Mouse (Mus musculus): ENCODE measurements around the gene Gm4881. TPM values are rescaled to one million over a fixed set of nuclear protein-coding genes. Genes with fewer than 3 reads are reported as not detected.

Gm4881 gene
- polyA plus RNA-seq, 1 experiment from 2014 or later: not detected

- Histone ChIP-seq H3K27ac (ENCODE audit: low read length) (no peak overlapping the region), H3K4me3 (ENCODE audit: low read depth, low read length) (no peak overlapping the region), H3K4me1 (ENCODE audit: insufficient read depth, low read depth, low read length) (no peaks in the 10 kb centered on the region), H3K4me2 (replicated peaks; ENCODE audit: low read depth, low read length) (no peak overlapping the region), H3K9ac (replicated peaks; ENCODE audit: low read depth) (no peak overlapping the region), H3K36me3 (ENCODE audit: insufficient read depth, low read length) (no peaks in the 10 kb centered on the region), H3K27me3 (replicated peaks; ENCODE audit: insufficient read depth, low read length) (no peaks in the 10 kb centered on the region), H3K9me3 (ENCODE audit: low read length) (no peaks in the 10 kb centered on the region)
- WGBS: 3% methylated on average over 5 of the region's 5 CpGs
- TF ChIP-seq EP300 (IDR thresholded peaks at IDR 0.05): no peak
- TF ChIP-seq CTCF (IDR thresholded peaks at IDR 0.05): peak; percentile 79
- ATAC-seq: peak; percentile 78
- DNase-seq (ENCODE audit: low spot score): peak; percentile 73
Measured at GRCm38 (mm10) chr7:24964897-24965535, 20.7 kb upstream of the Gm4881 start.

GRCm38 (mm10) chr7:24964288-24964687, 20.0 kb upstream of the Gm4881 start:
- no peak overlapping the region for H3K4me3 ChIP-seq (ENCODE audit: low read depth, low read length)
- H3K4me1 ChIP-seq (ENCODE audit: insufficient read depth, low read depth, low read length): no peaks in the 10 kb centered on the region
- no peak overlapping the region for H3K27ac ChIP-seq (ENCODE audit: low read length)
- no peaks in the 10 kb centered on the region for H3K9me3 ChIP-seq (ENCODE audit: low read length)
- TF ChIP-seq CTCF (IDR thresholded peaks at IDR 0.05) (no peak), EP300 (IDR thresholded peaks at IDR 0.05) (no peak)
- H3K36me3 ChIP-seq (ENCODE audit: insufficient read depth, low read length): no peaks in the 10 kb centered on the region
- no peaks in the 10 kb centered on the region for H3K27me3 ChIP-seq (replicated peaks; ENCODE audit: insufficient read depth, low read length)
- no peak overlapping the region for H3K9ac ChIP-seq (replicated peaks; ENCODE audit: low read depth)
- no peak overlapping the region for H3K4me2 ChIP-seq (replicated peaks; ENCODE audit: low read depth, low read length)
- ATAC-seq (peak; percentile 9; the same call in 1 of the 2 replicates), DNase-seq (ENCODE audit: low spot score) (no peak)
- WGBS: 73% methylated on average over 2 of the region's 2 CpGs

- DNase-seq (ENCODE audit: low spot score): no peak
- Histone ChIP-seq H3K4me2 (replicated peaks; ENCODE audit: low read depth, low read length) (peak overlapping the region; percentile 63), H3K4me3 (ENCODE audit: low read depth, low read length) (peak overlapping the region; percentile 42; the same call in 1 of the 2 replicates), H3K27ac (ENCODE audit: low read length) (no peak overlapping the region), H3K9me3 (ENCODE audit: low read length) (no peaks in the 10 kb centered on the region), H3K27me3 (replicated peaks; ENCODE audit: insufficient read depth, low read length) (peaks cover 54% of the 10 kb centered on the region), H3K4me1 (ENCODE audit: insufficient read depth, low read depth, low read length) (no peaks in the 10 kb centered on the region), H3K9ac (replicated peaks; ENCODE audit: low read depth) (no peak overlapping the region; the same call in 1 of the 2 replicates), H3K36me3 (ENCODE audit: insufficient read depth, low read length) (no peaks in the 10 kb centered on the region)
- WGBS: 5% methylated on average over 28 of the region's 33 CpGs
- no peak for ATAC-seq
- no peak for TF ChIP-seq CTCF (IDR thresholded peaks at IDR 0.05)
- no peak for TF ChIP-seq EP300 (IDR thresholded peaks at IDR 0.05)
Measured at GRCm38 (mm10) chr7:24955226-24955625, 10.9 kb upstream of the Gm4881 start.

- H3K4me2 ChIP-seq (replicated peaks; ENCODE audit: low read depth, low read length): peak overlapping the region; percentile 63
- no peaks in the 10 kb centered on the region for H3K36me3 ChIP-seq (ENCODE audit: insufficient read depth, low read length)
- H3K27ac ChIP-seq (ENCODE audit: low read length): no peak overlapping the region
- 6% methylated on average over 18 of the region's 30 CpGs for WGBS
- no peaks in the 10 kb centered on the region for H3K9me3 ChIP-seq (ENCODE audit: low read length)
- H3K9ac ChIP-seq (replicated peaks; ENCODE audit: low read depth): no peak overlapping the region
- no peaks in the 10 kb centered on the region for H3K4me1 ChIP-seq (ENCODE audit: insufficient read depth, low read depth, low read length)
- peak overlapping the region; percentile 42 for H3K4me3 ChIP-seq (ENCODE audit: low read depth, low read length)
- DNase-seq (ENCODE audit: low spot score): peak; percentile 45
- ATAC-seq: peak; percentile 22
- TF ChIP-seq EP300 (IDR thresholded peaks at IDR 0.05): no peak
- no peak for TF ChIP-seq CTCF (IDR thresholded peaks at IDR 0.05)
- H3K27me3 ChIP-seq (replicated peaks; ENCODE audit: insufficient read depth, low read length): peaks cover 62% of the 10 kb centered on the region
Measured at GRCm38 (mm10) chr7:24954450-24954849, 10.2 kb upstream of the Gm4881 start.

GRCm38 (mm10) chr7:24953966-24954365, 9.7 kb upstream of the Gm4881 start:
- H3K4me2 ChIP-seq (replicated peaks; ENCODE audit: low read depth, low read length): peak overlapping the region; percentile 63
- H3K9ac ChIP-seq (replicated peaks; ENCODE audit: low read depth): no peak overlapping the region
- H3K27me3 ChIP-seq (replicated peaks; ENCODE audit: insufficient read depth, low read length): peaks cover 65% of the 10 kb centered on the region
- ATAC-seq (peak; percentile 5; the same call in 1 of the 2 replicates), DNase-seq (ENCODE audit: low spot score) (no peak)
- TF ChIP-seq EP300 (IDR thresholded peaks at IDR 0.05) (no peak), CTCF (IDR thresholded peaks at IDR 0.05) (no peak)
- WGBS: 1% methylated on average over 22 of the region's 24 CpGs
- H3K4me1 ChIP-seq (ENCODE audit: insufficient read depth, low read depth, low read length): no peaks in the 10 kb centered on the region
- H3K9me3 ChIP-seq (ENCODE audit: low read length): no peaks in the 10 kb centered on the region
- peak overlapping the region; percentile 42 for H3K4me3 ChIP-seq (ENCODE audit: low read depth, low read length)
- H3K27ac ChIP-seq (ENCODE audit: low read length): no peak overlapping the region
- H3K36me3 ChIP-seq (ENCODE audit: insufficient read depth, low read length): no peaks in the 10 kb centered on the region

GRCm38 (mm10) chr7:24949958-24950623, 5.8 kb upstream of the Gm4881 start:
- DNase-seq (ENCODE audit: low spot score) (peak; percentile 75), ATAC-seq (peak; percentile 71)
- H3K27ac ChIP-seq (ENCODE audit: low read length): no peak overlapping the region
- H3K4me2 ChIP-seq (replicated peaks; ENCODE audit: low read depth, low read length): no peak overlapping the region
- H3K27me3 ChIP-seq (replicated peaks; ENCODE audit: insufficient read depth, low read length): peaks cover 85% of the 10 kb centered on the region
- 2% methylated on average over 8 of the region's 8 CpGs for WGBS
- H3K36me3 ChIP-seq (ENCODE audit: insufficient read depth, low read length): no peaks in the 10 kb centered on the region
- H3K9ac ChIP-seq (replicated peaks; ENCODE audit: low read depth): no peak overlapping the region
- H3K4me1 ChIP-seq (ENCODE audit: insufficient read depth, low read depth, low read length): no peaks in the 10 kb centered on the region
- no peaks in the 10 kb centered on the region for H3K9me3 ChIP-seq (ENCODE audit: low read length)
- no peak for TF ChIP-seq EP300 (IDR thresholded peaks at IDR 0.05)
- peak; percentile 90 for TF ChIP-seq CTCF (IDR thresholded peaks at IDR 0.05)
- no peak overlapping the region for H3K4me3 ChIP-seq (ENCODE audit: low read depth, low read length)
